Mouse (Mus musculus): ENCODE measurements around the gene Fpgt. TPM values are rescaled to one million over a fixed set of nuclear protein-coding genes. Genes with fewer than 3 reads are reported as not detected.
A peak's percentile ranks its signal among the peaks of the same experiment; 100 is the strongest.

The Fpgt gene
- 22.8 and 25.3 TPM in 2 replicates for polyA plus RNA-seq (2014; fragmentation: Nextera tagmentation; extraction: Ambion mirVana)

DNA sequence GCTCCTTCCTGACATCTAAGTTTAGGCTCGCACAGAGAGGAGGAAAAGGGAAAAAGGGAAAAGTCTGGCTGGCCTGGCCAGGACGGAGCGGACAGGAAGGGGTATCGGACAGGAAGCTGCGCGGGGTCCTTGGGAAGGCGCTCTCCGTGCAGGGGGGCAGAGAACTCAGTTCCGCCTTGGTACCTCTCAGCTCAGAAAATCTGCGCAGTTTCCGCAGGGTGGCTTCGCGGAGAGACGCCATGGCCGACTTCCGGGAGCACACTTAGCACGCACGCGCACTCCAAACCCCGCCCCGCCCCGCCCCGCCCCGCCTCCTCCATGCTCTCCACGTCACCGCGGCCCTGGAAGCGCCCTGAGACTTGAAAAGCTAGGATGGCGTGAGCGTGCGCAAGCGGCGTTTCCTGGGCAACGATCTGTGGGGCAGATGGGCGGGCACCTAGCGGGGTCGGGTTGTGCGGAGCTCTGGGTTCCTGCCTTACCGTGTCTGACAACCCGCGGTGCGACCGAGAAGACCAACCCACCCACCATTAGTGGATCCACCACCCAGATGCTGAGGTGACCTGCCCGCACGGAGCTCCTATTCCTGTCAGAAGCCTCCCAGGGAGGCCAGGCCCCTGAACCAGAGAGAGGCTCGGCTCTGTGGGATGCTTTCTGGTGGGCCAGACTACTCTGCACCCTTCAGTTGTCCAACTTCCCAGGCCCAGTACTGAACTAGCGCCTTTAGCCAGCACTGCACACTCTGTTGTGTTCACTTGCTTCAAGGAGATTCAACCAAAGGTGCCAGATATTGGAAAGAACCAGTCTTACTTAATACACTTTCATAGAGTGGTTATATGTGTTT lies at the start of gene Fpgt, which contains the start of gene Lrriq3:
Gene Fpgt, minus strand, starts transcription at position 288 of the 841 bp plus-strand sequence.
Gene Lrriq3, plus strand, starts transcription at position 319 of the 841 bp plus-strand sequence.
- H3K9ac ChIP-seq (ENCODE audit: low read length), result peak within 1 kb of the TSS; percentile 75
- peak; percentile 98 for DNase-seq (ENCODE audit: low spot score, missing footprints)
- no peaks in the 10 kb centered on the region for H3K27me3 ChIP-seq (ENCODE audit: control insufficient read depth, insufficient read depth, low read length)
- H3K4me2 ChIP-seq, result peak within 1 kb of the TSS; percentile 50
- H3K9me3 ChIP-seq (ENCODE audit: control insufficient read depth, low read length), result no peaks in the 10 kb centered on the region
- peaks cover 3% of the 10 kb centered on the region; the same call in 1 of the 2 replicates for H3K4me1 ChIP-seq (ENCODE audit: control insufficient read depth, insufficient read depth, low read length)
- no peaks in the 10 kb centered on the region for H3K36me3 ChIP-seq (ENCODE audit: control insufficient read depth, insufficient read depth, low read length)
- peak; percentile 99 for ATAC-seq (ENCODE audit: low FRiP score)
- peak within 1 kb of the TSS; percentile 56 for H3K4me3 ChIP-seq (ENCODE audit: low read depth, low read length)
- peak within 1 kb of the TSS; percentile 46 for H3K27ac ChIP-seq (ENCODE audit: low read depth, low read length)
- WGBS, result under 1% methylated on average over 47 of the region's 47 CpGs

DNA sequence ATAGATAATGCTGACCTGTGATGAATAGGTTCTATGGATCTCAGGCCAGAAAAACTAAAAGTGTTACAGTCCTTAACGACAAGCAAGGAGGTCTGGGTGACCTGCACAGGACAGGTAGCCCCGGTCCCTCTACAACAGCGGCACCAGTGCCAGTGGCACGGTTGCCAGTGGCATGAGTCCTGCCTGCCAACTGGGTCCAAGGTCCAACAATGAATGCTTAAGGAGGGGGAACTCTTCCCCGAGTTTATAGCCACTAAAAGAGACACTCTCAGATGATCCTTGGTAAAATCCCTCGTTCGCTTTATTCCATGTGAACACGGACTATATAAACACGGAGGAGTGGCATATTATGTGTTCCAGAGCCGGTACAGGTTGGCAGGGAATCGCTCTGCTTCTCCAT lies 47.8 kb upstream of the Fpgt start:
- DNase-seq (ENCODE audit: low spot score, missing footprints), result no peak
- WGBS, result 90% methylated on average over 11 of the region's 11 CpGs
- H3K9ac ChIP-seq (ENCODE audit: low read length), result no peak overlapping the region
- ATAC-seq (ENCODE audit: low FRiP score), result no peak
- no peak overlapping the region for H3K4me2 ChIP-seq
- no peak overlapping the region for H3K4me3 ChIP-seq (ENCODE audit: low read depth, low read length)
- no peak overlapping the region for H3K27ac ChIP-seq (ENCODE audit: low read depth, low read length)
- H3K36me3 ChIP-seq (ENCODE audit: control insufficient read depth, insufficient read depth, low read length), result no peaks in the 10 kb centered on the region
- H3K9me3 ChIP-seq (ENCODE audit: control insufficient read depth, low read length), result no peaks in the 10 kb centered on the region
- no peaks in the 10 kb centered on the region for H3K4me1 ChIP-seq (ENCODE audit: control insufficient read depth, insufficient read depth, low read length)
- H3K27me3 ChIP-seq (ENCODE audit: control insufficient read depth, insufficient read depth, low read length), result no peaks in the 10 kb centered on the region

DNA sequence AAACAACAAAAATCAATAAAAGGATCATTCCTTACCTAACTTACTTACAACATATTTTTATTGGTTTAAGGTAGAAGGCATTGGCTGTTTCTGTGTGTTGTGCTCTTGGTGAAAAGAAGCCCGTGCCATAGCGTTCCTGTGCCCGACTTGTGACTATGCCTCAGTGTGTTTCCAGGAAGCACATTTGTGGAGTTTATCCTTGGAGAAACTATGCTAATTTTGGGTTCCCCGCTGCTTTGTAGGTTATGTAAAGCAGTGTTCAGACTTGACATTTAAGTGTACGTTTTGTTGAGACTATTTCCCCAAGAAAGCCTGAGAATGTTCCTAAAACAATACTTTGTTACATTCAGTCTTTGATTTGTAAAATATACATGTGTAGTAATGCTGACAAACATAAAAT lies 44.5 kb upstream of the Fpgt start:
- DNase-seq (ENCODE audit: low spot score, missing footprints) (no peak), ATAC-seq (ENCODE audit: low FRiP score) (no peak)
- H3K36me3 ChIP-seq (ENCODE audit: control insufficient read depth, insufficient read depth, low read length), result no peaks in the 10 kb centered on the region
- no peak overlapping the region for H3K4me3 ChIP-seq (ENCODE audit: low read depth, low read length)
- H3K9ac ChIP-seq (ENCODE audit: low read length), result no peak overlapping the region
- no peak overlapping the region for H3K4me2 ChIP-seq
- H3K4me1 ChIP-seq (ENCODE audit: control insufficient read depth, insufficient read depth, low read length), result no peaks in the 10 kb centered on the region
- no peaks in the 10 kb centered on the region for H3K27me3 ChIP-seq (ENCODE audit: control insufficient read depth, insufficient read depth, low read length)
- WGBS, result 91% methylated on average over 5 of the region's 5 CpGs
- H3K9me3 ChIP-seq (ENCODE audit: control insufficient read depth, low read length), result no peaks in the 10 kb centered on the region
- no peak overlapping the region for H3K27ac ChIP-seq (ENCODE audit: low read depth, low read length)

DNA sequence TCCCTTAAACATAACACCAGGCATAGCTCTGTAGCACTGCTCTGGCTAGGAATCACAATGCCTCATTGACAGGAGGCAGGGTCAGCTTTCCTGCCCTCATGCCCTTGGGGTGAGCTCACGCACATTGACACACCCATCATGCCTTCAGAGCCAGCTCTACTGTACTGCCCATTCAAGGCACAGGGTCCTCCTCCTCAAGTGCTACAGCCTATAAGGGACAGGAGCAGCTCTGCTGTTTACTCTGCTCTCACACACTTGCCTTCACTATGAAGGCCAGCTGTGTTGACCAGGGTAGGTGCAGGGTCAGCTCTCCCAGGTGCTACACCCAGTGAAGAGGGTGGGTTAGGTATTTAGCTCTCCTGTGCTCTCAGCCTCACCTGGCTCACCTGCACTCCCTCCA lies 12.8 kb upstream of the Fpgt start:
- no peak overlapping the region for H3K27ac ChIP-seq (ENCODE audit: low read depth, low read length)
- no peaks in the 10 kb centered on the region for H3K4me1 ChIP-seq (ENCODE audit: control insufficient read depth, insufficient read depth, low read length)
- H3K4me3 ChIP-seq (ENCODE audit: low read depth, low read length), result no peak overlapping the region
- no peak overlapping the region for H3K4me2 ChIP-seq
- WGBS, result 81% methylated on average over 1 of the region's 1 CpGs
- no peaks in the 10 kb centered on the region for H3K9me3 ChIP-seq (ENCODE audit: control insufficient read depth, low read length)
- DNase-seq (ENCODE audit: low spot score, missing footprints) (no peak), ATAC-seq (ENCODE audit: low FRiP score) (no peak)
- H3K9ac ChIP-seq (ENCODE audit: low read length), result no peak overlapping the region
- H3K27me3 ChIP-seq (ENCODE audit: control insufficient read depth, insufficient read depth, low read length), result no peaks in the 10 kb centered on the region
- no peaks in the 10 kb centered on the region for H3K36me3 ChIP-seq (ENCODE audit: control insufficient read depth, insufficient read depth, low read length)

- no peak overlapping the region for H3K4me3 ChIP-seq (ENCODE audit: low read depth, low read length)
- H3K27me3 ChIP-seq (ENCODE audit: control insufficient read depth, insufficient read depth, low read length), result no peaks in the 10 kb centered on the region
- ATAC-seq (ENCODE audit: low FRiP score), result no peak
- H3K4me2 ChIP-seq, result no peak overlapping the region
- no peaks in the 10 kb centered on the region for H3K9me3 ChIP-seq (ENCODE audit: control insufficient read depth, low read length)
- no peaks in the 10 kb centered on the region for H3K36me3 ChIP-seq (ENCODE audit: control insufficient read depth, insufficient read depth, low read length)
- H3K4me1 ChIP-seq (ENCODE audit: control insufficient read depth, insufficient read depth, low read length), result no peaks in the 10 kb centered on the region
- H3K9ac ChIP-seq (ENCODE audit: low read length), result no peak overlapping the region
- WGBS, result 77% methylated on average over 1 of the region's 1 CpGs
- DNase-seq (ENCODE audit: low spot score, missing footprints), result no peak
- no peak overlapping the region for H3K27ac ChIP-seq (ENCODE audit: low read depth, low read length)
Observed at GRCm38 (mm10) chr3:155099266-155099665, 6.1 kb upstream of the Fpgt start.

DNA sequence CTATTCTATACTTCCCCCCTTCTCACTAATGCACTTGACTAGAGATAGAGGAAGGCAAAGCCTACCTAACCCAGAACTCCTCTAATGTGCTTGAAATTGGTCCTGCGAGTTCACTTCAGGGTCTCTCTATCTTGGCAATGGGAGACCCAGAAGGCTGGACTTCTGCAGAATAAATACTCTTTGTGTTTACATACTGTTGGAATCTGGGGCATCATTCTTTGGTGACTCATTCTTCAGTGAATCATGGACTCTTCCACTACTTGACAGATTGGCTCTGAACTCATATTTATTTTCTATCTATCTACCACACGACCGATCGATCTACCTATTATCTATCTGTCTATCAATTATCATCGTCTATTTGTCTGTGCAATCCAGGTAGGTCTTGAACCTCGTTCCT lies 1.1 kb downstream of the Fpgt start:
- no peak overlapping the region for H3K27ac ChIP-seq (ENCODE audit: low read depth, low read length)
- 96% methylated on average over 6 of the region's 6 CpGs for whole genome bisulfite sequencing
- H3K4me2 ChIP-seq, result peak overlapping the region; percentile 37; the same call in 1 of the 2 replicates
- DNase-seq (ENCODE audit: low spot score, missing footprints), result no peak
- H3K27me3 ChIP-seq (ENCODE audit: control insufficient read depth, insufficient read depth, low read length), result no peaks in the 10 kb centered on the region
- no peak overlapping the region for H3K9ac ChIP-seq (ENCODE audit: low read length)
- peaks cover 3% of the 10 kb centered on the region; the same call in 1 of the 2 replicates for H3K4me1 ChIP-seq (ENCODE audit: control insufficient read depth, insufficient read depth, low read length)
- no peaks in the 10 kb centered on the region for H3K9me3 ChIP-seq (ENCODE audit: control insufficient read depth, low read length)
- peaks cover 4% of the 10 kb centered on the region; the same call in 1 of the 2 replicates for H3K36me3 ChIP-seq (ENCODE audit: control insufficient read depth, insufficient read depth, low read length)
- no peak for ATAC-seq (ENCODE audit: low FRiP score)
- H3K4me3 ChIP-seq (ENCODE audit: low read depth, low read length), result no peak overlapping the region; the same call in 1 of the 2 replicates

DNA sequence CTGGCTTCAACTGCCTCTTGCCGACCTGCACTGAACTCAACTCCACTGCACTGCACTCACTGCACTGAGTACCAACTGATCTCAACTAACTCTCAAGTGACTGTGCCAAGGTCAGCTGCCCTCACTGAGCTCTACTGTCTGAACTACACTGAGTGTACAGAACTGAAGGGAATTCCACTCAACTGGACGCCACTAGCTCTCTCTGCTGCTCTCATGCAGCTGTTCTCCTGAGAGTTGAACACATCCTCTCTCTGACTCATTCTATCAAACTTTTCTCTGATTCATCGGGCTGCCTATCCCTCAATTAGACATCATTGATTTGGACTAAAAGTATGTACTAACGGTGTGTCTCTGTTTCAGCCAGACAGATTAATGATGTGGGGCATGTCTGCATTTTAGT lies 15.3 kb downstream of the Fpgt start:
- ATAC-seq (ENCODE audit: low FRiP score) (no peak), DNase-seq (ENCODE audit: low spot score, missing footprints) (no peak)
- Histone ChIP-seq H3K4me1 (ENCODE audit: control insufficient read depth, insufficient read depth, low read length) (no peaks in the 10 kb centered on the region), H3K4me2 (no peak overlapping the region), H3K9me3 (ENCODE audit: control insufficient read depth, low read length) (no peaks in the 10 kb centered on the region), H3K27me3 (ENCODE audit: control insufficient read depth, insufficient read depth, low read length) (no peaks in the 10 kb centered on the region), H3K4me3 (ENCODE audit: low read depth, low read length) (no peak overlapping the region), H3K9ac (ENCODE audit: low read length) (no peak overlapping the region), H3K27ac (ENCODE audit: low read depth, low read length) (no peak overlapping the region), H3K36me3 (ENCODE audit: control insufficient read depth, insufficient read depth, low read length) (no peaks in the 10 kb centered on the region)
- WGBS, result 85% methylated on average over 4 of the region's 4 CpGs

- no peak for ATAC-seq (ENCODE audit: low FRiP score)
- DNase-seq (ENCODE audit: low spot score, missing footprints), result no peak
Observed at GRCm38 (mm10) chr3:155059449-155059822, 33.8 kb downstream of the Fpgt start.

DNA sequence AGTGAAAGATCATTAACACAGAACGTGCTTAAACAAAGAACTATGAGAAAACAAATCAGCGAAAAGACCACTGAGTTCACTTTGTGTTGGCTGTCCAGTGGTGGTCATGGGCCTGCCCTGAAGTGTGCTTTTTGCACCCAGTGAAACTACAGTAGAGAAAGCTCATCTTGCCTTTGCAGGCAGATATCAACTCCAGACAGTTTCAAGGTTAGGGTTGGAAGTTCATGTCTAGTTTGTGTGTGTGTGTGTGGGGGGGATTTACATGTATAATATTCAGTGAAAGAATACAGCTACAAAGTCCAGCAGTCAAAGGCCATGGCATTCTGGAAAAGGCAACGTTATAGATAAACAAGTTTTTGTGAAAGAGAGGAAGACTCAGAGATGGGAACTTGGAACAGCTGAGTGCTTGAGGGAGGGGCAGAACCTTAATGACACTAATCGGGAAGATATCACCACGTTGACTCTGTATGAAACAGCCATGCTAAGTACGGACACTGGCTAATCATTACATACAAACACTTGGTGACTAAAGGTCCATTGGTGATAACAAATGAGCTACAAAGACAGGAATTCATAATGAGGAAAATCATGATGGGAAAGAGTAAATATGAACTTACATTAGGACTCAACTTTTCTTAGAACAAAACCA lies 34.3 kb downstream of the Fpgt start:
- Histone ChIP-seq H3K27me3 (ENCODE audit: control insufficient read depth, insufficient read depth, low read length) (no peaks in the 10 kb centered on the region), H3K9me3 (ENCODE audit: control insufficient read depth, low read length) (no peaks in the 10 kb centered on the region), H3K9ac (ENCODE audit: low read length) (no peak overlapping the region), H3K27ac (ENCODE audit: low read depth, low read length) (no peak overlapping the region), H3K4me1 (ENCODE audit: control insufficient read depth, insufficient read depth, low read length) (no peaks in the 10 kb centered on the region), H3K4me3 (ENCODE audit: low read depth, low read length) (no peak overlapping the region), H3K4me2 (no peak overlapping the region), H3K36me3 (ENCODE audit: control insufficient read depth, insufficient read depth, low read length) (no peaks in the 10 kb centered on the region)
- ATAC-seq (ENCODE audit: low FRiP score) (no peak), DNase-seq (ENCODE audit: low spot score, missing footprints) (no peak)
- WGBS, result 83% methylated on average over 6 of the region's 6 CpGs

More at GRCm38 (mm10) chr3:155059449-155059822, 33.8 kb downstream of the Fpgt start:
- Histone ChIP-seq H3K9ac (ENCODE audit: low read length) (no peak overlapping the region), H3K4me2 (no peak overlapping the region), H3K27ac (ENCODE audit: low read depth, low read length) (no peak overlapping the region), H3K4me1 (ENCODE audit: control insufficient read depth, insufficient read depth, low read length) (no peaks in the 10 kb centered on the region), H3K27me3 (ENCODE audit: control insufficient read depth, insufficient read depth, low read length) (no peaks in the 10 kb centered on the region), H3K36me3 (ENCODE audit: control insufficient read depth, insufficient read depth, low read length) (no peaks in the 10 kb centered on the region), H3K9me3 (ENCODE audit: control insufficient read depth, low read length) (no peaks in the 10 kb centered on the region), H3K4me3 (ENCODE audit: low read depth, low read length) (no peak overlapping the region)

All from midbrain, embryonic 11.5 days (tissue).